In genomic region chr19:21525808-21526207, GRCm38 (mm10) we compare ENCODE assay signal across 23 mouse cellular contexts. TPM values are rescaled to one million over a fixed set of nuclear protein-coding genes. Genes with fewer than 3 reads are reported as not detected.
DNase-seq lines count a peak whose midpoint lies in the region; ATAC-seq and TF ChIP-seq lines count a peak whose summit lies in the region.
"Had no signal": no experiment of that assay in that cellular context is flagged by ENCODE, and none has a peak within 500 bp of the region (broad histone marks: within the 10 kb centered on the region; RNA-seq: fewer than 3 reads in every experiment).

No protein-coding gene starts in this region.

- intact Hi-C loops in left cerebral cortex, postnatal 36 days (cut with DNase I), result loop anchor here (5.0 kb wide), 1 partner anchor 49 kb away; no protein-coding TSS in a partner anchor

- TF ChIP-seq CTCF in forebrain, postnatal 0 days (IDR thresholded peaks at IDR 0.05; ENCODE audit: low read depth), result no peak

- no peak overlapping the region for H3K9ac ChIP-seq in forebrain, postnatal 0 days
- H3K9ac ChIP-seq: heart, embryonic 15.5 days; midbrain, embryonic 12.5 days; neural tube, embryonic 15.5 days had no signal

- 80% methylated on average over 5 of the region's 5 CpGs for WGBS in forebrain, postnatal 0 days
- 90% methylated on average over 5 of the region's 5 CpGs for WGBS in forebrain, embryonic 10.5 days

- no peak overlapping the region for H3K4me3 ChIP-seq in forebrain, postnatal 0 days (ENCODE audit: low read depth, low read length)
- H3K4me3 ChIP-seq in forebrain, embryonic 10.5 days, result no peak overlapping the region
- H3K4me3 ChIP-seq: heart, embryonic 15.5 days; hindbrain, embryonic 10.5 days; midbrain, embryonic 12.5 days; neural tube, embryonic 15.5 days had no signal

- H3K36me3 ChIP-seq in forebrain, postnatal 0 days (ENCODE audit: insufficient read depth), result no peaks in the 10 kb centered on the region
- H3K36me3 ChIP-seq in forebrain, embryonic 10.5 days (replicated peaks), result no peaks in the 10 kb centered on the region
- H3K36me3 ChIP-seq: heart, embryonic 15.5 days; hindbrain, embryonic 10.5 days; midbrain, embryonic 12.5 days; neural tube, embryonic 15.5 days had no signal

- no peaks in the 10 kb centered on the region for H3K27me3 ChIP-seq in forebrain, postnatal 0 days (ENCODE audit: insufficient read depth, low read length)
- H3K27me3 ChIP-seq in forebrain, embryonic 10.5 days (ENCODE audit: poor library complexity, severe bottlenecking), result no peaks in the 10 kb centered on the region
- H3K27me3 ChIP-seq: heart, embryonic 15.5 days; midbrain, embryonic 12.5 days; neural tube, embryonic 15.5 days had no signal

- H3K4me1 ChIP-seq in forebrain, postnatal 0 days (ENCODE audit: insufficient read depth), result no peaks in the 10 kb centered on the region
- H3K4me1 ChIP-seq in forebrain, embryonic 10.5 days, result no peaks in the 10 kb centered on the region
- H3K4me1 ChIP-seq: heart, embryonic 15.5 days; hindbrain, embryonic 10.5 days; midbrain, embryonic 12.5 days; neural tube, embryonic 15.5 days had no signal

- no peak for DNase-seq in forebrain, postnatal 0 days
- no peak for DNase-seq in forebrain, embryonic 10.5 days (ENCODE audit: extremely low spot score, low spot score)
- DNase-seq in layer of hippocampus, postnatal 25 days (ENCODE audit: extremely low spot score in 1 of 2, low spot score in 1 of 2), result peak; percentile 34 to 47
- peak; percentile 83 to 86 for DNase-seq in left cerebral cortex, postnatal 36 days (ENCODE audit: low spot score in 2 of 2)
- DNase-seq in kidney, postnatal 10 days, result no peak
- DNase-seq in kidney, postnatal 14 days, result no peak
- DNase-seq in kidney, postnatal 4 days, result no peak
- DNase-seq: adrenal gland, postnatal 10 days; cerebellum, adult 9-11 months; embryo, embryonic 11 days; heart, adult 11 months; kidney, postnatal 25 days; liver; lung, adult 18-20 months; retina, postnatal 1 day; thymus, postnatal 14 days had no signal

- ATAC-seq in forebrain, postnatal 0 days, result peak; percentile 56; the same call in 1 of the 2 replicates
- no peak for ATAC-seq in granulocyte monocyte progenitor cell, adult 5-6 weeks (replicated peaks; ENCODE audit: poor library complexity, severe bottlenecking)
- ATAC-seq: forebrain, embryonic 16.5 days had no signal

- H3K4me2 ChIP-seq in forebrain, postnatal 0 days (ENCODE audit: low read depth), result no peak overlapping the region
- H3K4me2 ChIP-seq: heart, embryonic 15.5 days; midbrain, embryonic 12.5 days; neural tube, embryonic 15.5 days had no signal

- no peaks in the 10 kb centered on the region for H3K9me3 ChIP-seq in forebrain, postnatal 0 days (ENCODE audit: low read length)
- H3K9me3 ChIP-seq in forebrain, embryonic 10.5 days, result no peaks in the 10 kb centered on the region
- H3K9me3 ChIP-seq: heart, embryonic 15.5 days; hindbrain, embryonic 10.5 days; midbrain, embryonic 12.5 days; neural tube, embryonic 15.5 days had no signal

- no peak overlapping the region for H3K27ac ChIP-seq in forebrain, postnatal 0 days (ENCODE audit: low read depth, low read length)
- no peak overlapping the region for H3K27ac ChIP-seq in forebrain, embryonic 10.5 days
- H3K27ac ChIP-seq: heart, embryonic 15.5 days; hindbrain, embryonic 10.5 days; macrophage; midbrain, embryonic 12.5 days; neural tube, embryonic 15.5 days had no signal

RNA-seq across cellular contexts. Expression of gene Gda, which starts 52.6 kb away (rescaled TPM):
- total RNA-seq in forebrain, postnatal 0 days (2014; rRNA removed), result 49.6 and 50.6 TPM in 2 replicates
- 3.3 and 9.7 TPM in 2 replicates for polyA plus RNA-seq in forebrain, postnatal 0 days (2015; fragmentation: Nextera tagmentation; extraction: Ambion mirVana)
- not detected in 2 replicates for polyA plus RNA-seq in forebrain, embryonic 10.5 days (2016; fragmentation: Nextera tagmentation; extraction: Ambion mirVana)
- 100 to 1,000 TPM; 127 to 128 TPM for total RNA-seq in layer of hippocampus, postnatal 25 days (2021)
- 100 to 1,000 TPM; 184 to 196 TPM for total RNA-seq in left cerebral cortex, postnatal 36 days (2021)
- total RNA-seq in granulocyte monocyte progenitor cell, adult 5-6 weeks (2014; fragmentation: Nextera tagmentation), result 45.1 and 53.5 TPM in 2 replicates
- total RNA-seq in granulocyte monocyte progenitor cell, adult 5-6 weeks (2017), result 98.2 and 116 TPM in 2 replicates
- polyA plus RNA-seq: hindbrain, embryonic 10.5 days; midbrain, embryonic 12.5 days had no signal

Comparison
In these comparisons a context has a peak if more than half of its experiments do, and no peak if none do; other contexts are left out.
1. DNase-seq: peak in layer of hippocampus, postnatal 25 days (2 of 2) and left cerebral cortex, postnatal 36 days (2 of 2); none in forebrain, postnatal 0 days (single experiment), forebrain, embryonic 10.5 days (single experiment), kidney, postnatal 10 days (single experiment), kidney, postnatal 14 days (single experiment) and kidney, postnatal 4 days (0 of 2).